Mouse (Mus musculus) cerebellum, adult 2 months (tissue): ENCODE data around the gene Ergic1.

Source experiments
- CTCF ChIP-seq: fragments of 200-500 bp; IDR thresholded peaks from 2 replicates; pipeline ENCODE4 v1.5.1; 2011; ENCODE audit warnings: low read depth, mild to moderate bottlenecking, control low read depth, low read length, moderate library complexity, borderline replicate concordance; ENCODE audit not compliant: insufficient read depth
- POLR2A ChIP-seq: fragments of 200-500 bp; IDR thresholded peaks from 2 replicates; pipeline ENCODE4 v1.6.1; 2011; ENCODE audit warnings: low read length, control low read depth, borderline replicate concordance; ENCODE audit not compliant: insufficient read depth

GRCm38 (mm10) chr17:26540083-26540482 lies 21.2 kb upstream of the Ergic1 start:
- TF ChIP-seq POLR2A: no peak
- TF ChIP-seq CTCF: no peak
